Mouse (Mus musculus) layer of hippocampus, postnatal 14 days (tissue): Measurements from ENCODE around the gene Olfr1301. TPM values are rescaled to one million over a fixed set of nuclear protein-coding genes. Genes with fewer than 3 reads are reported as not detected.

Experiments used
- DNase-seq, 2 experiments: peaks; one replicate each; pipeline ENCODE4 v3.0.0; 2021 to 2022; ENCODE audit warnings: low spot score in 2 of 2, mixed read lengths in 1 of 2
- long read RNA-seq, 2 experiments: library from polyadenylated mRNA; stranded (forward); transcript quantifications; one replicate each; pipeline ENCODE4 v2.0.0; 2021
- total RNA-seq, 2 experiments: library from RNA; stranded (reverse); gene quantifications; 2 replicates each; pipeline ENCODE4 v1.2.3; 2021

Olfr1301 gene
- total RNA-seq = not detected
- long read RNA-seq, experiment 1 = 0 reads
- long read RNA-seq, experiment 2 = 0 reads

DNA sequence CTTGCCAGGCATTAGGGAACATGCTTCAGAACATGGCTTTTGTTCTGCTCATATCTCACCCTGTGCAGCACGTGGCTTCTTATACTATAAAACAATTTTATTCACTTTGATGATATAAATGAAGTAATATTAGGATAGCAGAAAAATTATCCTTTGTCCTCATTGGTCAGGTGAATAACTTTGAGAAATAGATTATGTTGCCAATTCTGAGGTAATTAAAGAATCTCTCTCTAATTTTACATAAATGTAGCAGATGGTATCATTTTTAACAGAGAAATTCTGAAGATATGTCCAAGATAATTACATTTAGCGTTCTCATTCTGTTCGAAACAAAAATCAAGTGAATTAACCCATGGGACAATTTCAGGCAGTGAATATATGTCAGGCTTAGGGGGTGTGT is at the start of gene Olfr1301:
Olfr1301 (plus strand) TSS at position 301 of the 400 bp plus-strand sequence.
- DNase-seq = no peak

DNA sequence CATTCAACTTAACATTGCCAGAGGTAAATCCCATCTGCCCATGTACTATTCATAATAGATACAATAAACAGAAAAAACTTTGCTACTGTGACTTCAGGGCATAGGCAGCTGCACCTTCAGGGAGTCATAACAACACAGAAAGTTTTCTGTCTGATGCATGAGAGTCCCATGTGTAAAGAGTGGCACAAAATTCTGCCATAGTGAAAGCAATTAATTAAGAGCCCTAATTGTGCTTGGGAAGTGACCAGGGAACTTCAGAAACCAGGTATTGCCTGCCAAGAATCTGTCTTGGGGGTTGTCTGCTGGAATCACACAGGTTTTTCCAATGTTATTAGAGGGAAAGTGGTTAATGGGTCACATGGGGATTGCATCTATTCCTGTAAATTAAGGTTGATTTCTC is 24.1 kb upstream of the Olfr1301 start:
- DNase-seq = no peak

DNA sequence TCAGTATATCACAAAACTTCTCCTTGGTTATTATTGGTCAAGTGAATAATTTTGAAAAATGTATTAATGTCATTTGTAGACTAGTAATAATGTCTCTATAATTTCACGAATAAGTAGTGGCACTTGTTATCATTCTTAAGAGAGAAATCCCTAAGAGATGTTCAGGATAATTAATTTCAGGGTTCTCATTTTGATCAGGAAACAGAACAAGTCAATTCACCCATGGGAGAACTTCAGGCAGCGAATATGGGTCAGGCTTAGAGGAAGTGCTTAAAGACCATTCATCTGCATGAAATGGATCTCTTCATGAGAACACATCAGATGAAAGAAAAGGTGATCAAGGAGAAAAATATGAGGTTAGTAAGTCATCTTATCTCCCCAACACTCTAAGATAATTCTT is 26.3 kb downstream of the Olfr1301 start, which contains the start of gene Olfr1302:
Olfr1302 (plus strand) TSS at position 301 of the 400 bp plus-strand sequence.
- no peak for DNase-seq

Other genes starting within 250 kb of the Olfr1301 start
- not detected for gene Olfr1293-ps, start 225.8 kb upstream of the Olfr1301 start, total RNA-seq
- gene Olfr1294, start 210.7 kb upstream of the Olfr1301 start, total RNA-seq = not detected
- not detected for gene Olfr1295, start 181.3 kb upstream of the Olfr1301 start, total RNA-seq
- gene Olfr1297, start 124.5 kb upstream of the Olfr1301 start, total RNA-seq = not detected
- not detected for gene Olfr1298, start 101.8 kb upstream of the Olfr1301 start, total RNA-seq
- gene Olfr1299, start 89.6 kb upstream of the Olfr1301 start, total RNA-seq = not detected
- not detected for gene Olfr1302, start 26.4 kb downstream of the Olfr1301 start, total RNA-seq
- not detected for gene Olfr1303, start 69.3 kb downstream of the Olfr1301 start, total RNA-seq
- gene Olfr1305, start 126.1 kb downstream of the Olfr1301 start, total RNA-seq = not detected
- not detected for gene Olfr1306, start 165.3 kb downstream of the Olfr1301 start, total RNA-seq
- gene Olfr1307, start 198.4 kb downstream of the Olfr1301 start, total RNA-seq = under 1 TPM; 0.05 to 0.07 TPM
- not detected for gene Olfr1308, start 213.9 kb downstream of the Olfr1301 start, total RNA-seq
- gene Olfr1309, start 239.3 kb downstream of the Olfr1301 start, total RNA-seq = not detected